Mouse (Mus musculus) MEL (cell line): Measurements from ENCODE around the gene Asdurf. TPM values are rescaled to one million over a fixed set of nuclear protein-coding genes. Genes with fewer than 3 reads are reported as not detected.
A peak's percentile ranks its signal among the peaks of the same experiment; 100 is the strongest.

Experiments used
- DNase-seq: peaks from one replicate; pipeline ENCODE4 v3.0.0; 2011; ENCODE audit warnings: low read depth, low spot score
- H3K27ac ChIP-seq: 2 replicates; pipeline ENCODE4 v1.5.1; 2012; ENCODE audit warnings: low read depth, mild to moderate bottlenecking, control low read depth, low read length, moderate library complexity; ENCODE audit not compliant: control insufficient read depth
- H3K27me3 ChIP-seq, 2 experiments: fragments of 150-350 bp in 1 of 2; sonication (generic) in 1 of 2; 2 replicates each; pipeline ENCODE4 v1.6.1; 2012; ENCODE audit warnings: low read length in 2 of 2, mild to moderate bottlenecking in 2 of 2, improper control_type of control experiment in 1 of 2, moderate library complexity in 1 of 2; ENCODE audit not compliant: insufficient read depth in 2 of 2, control insufficient read depth in 1 of 2
- H3K36me3 ChIP-seq, 2 experiments: 2 replicates each; pipeline ENCODE4 v1.6.1; 2012 to 2014; ENCODE audit warnings: low read length in 2 of 2, improper control_type of control experiment in 1 of 2, inconsistent platforms in 1 of 2, mild to moderate bottlenecking in 1 of 2; ENCODE audit not compliant: insufficient read depth in 2 of 2, control insufficient read depth in 1 of 2
- H3K4me1 ChIP-seq, 2 experiments: fragments of 150-350 bp in 1 of 2; sonication (generic) in 1 of 2; 2 replicates each; pipeline ENCODE4 v1.6.1; 2012; ENCODE audit warnings: low read length in 2 of 2, improper control_type of control experiment in 1 of 2, mild to moderate bottlenecking in 1 of 2; ENCODE audit not compliant: insufficient read depth in 2 of 2, control insufficient read depth in 1 of 2
- H3K4me3 ChIP-seq, 2 experiments: fragments of 150-350 bp in 1 of 2; sonication (generic) in 1 of 2; 2 replicates each; pipeline ENCODE4 v1.5.1; 2012; ENCODE audit warnings: low read depth in 2 of 2, low read length in 2 of 2, mild to moderate bottlenecking in 2 of 2, moderate library complexity in 2 of 2, control low read depth in 1 of 2, improper control_type of control experiment in 1 of 2; ENCODE audit not compliant: control insufficient read depth in 1 of 2, insufficient read depth in 1 of 2
- H3K79me2 ChIP-seq: 2 replicates; pipeline ENCODE4 v1.6.1; 2012; ENCODE audit warnings: mild to moderate bottlenecking, low read length, moderate library complexity; ENCODE audit not compliant: control insufficient read depth, poor library complexity, insufficient read depth
- H3K9ac ChIP-seq: 2 replicates; pipeline ENCODE4 v1.6.1; 2012; ENCODE audit warnings: low read depth, mild to moderate bottlenecking, control low read depth, low read length, moderate library complexity; ENCODE audit not compliant: control insufficient read depth, poor library complexity, severe bottlenecking
- H3K9me3 ChIP-seq: fragments of 150-350 bp; sonication (generic); replicated peaks from 2 replicates; pipeline ENCODE4 v1.6.1; 2012; ENCODE audit warnings: mild to moderate bottlenecking, low read length, improper control_type of control experiment, moderate library complexity; ENCODE audit not compliant: insufficient read depth
- BHLHE40 ChIP-seq: IDR thresholded peaks from 2 replicates; pipeline ENCODE4 v1.6.1; 2012; ENCODE audit warnings: low read depth, mild to moderate bottlenecking, inconsistent platforms, low read length, improper control_type of control experiment, borderline replicate concordance
- CHD1 ChIP-seq: IDR thresholded peaks from 2 replicates; pipeline ENCODE4 v1.6.1; 2012; ENCODE audit warnings: low read depth, mild to moderate bottlenecking, inconsistent platforms, low read length, improper control_type of control experiment
- CHD2 ChIP-seq: IDR thresholded peaks from 2 replicates; pipeline ENCODE4 v1.6.1; 2011; ENCODE audit warnings: low read length, improper control_type of control experiment
- CTCF ChIP-seq, 3 experiments: IDR thresholded peaks in 2 of 3; conservative IDR thresholded peaks in 1 of 3; 2 replicates each; pipeline ENCODE4 v1.5.1; 2011 to 2012; ENCODE audit warnings: low read length in 3 of 3, low read depth in 2 of 3, mild to moderate bottlenecking in 2 of 3, improper control_type of control experiment in 1 of 3, inconsistent platforms in 1 of 3, mixed read lengths in 1 of 3, moderate library complexity in 1 of 3; ENCODE audit not compliant: control insufficient read depth in 1 of 3, insufficient read depth in 1 of 3, poor library complexity in 1 of 3, severe bottlenecking in 1 of 3
- E2F4 ChIP-seq: IDR thresholded peaks from 2 replicates; pipeline ENCODE4 v1.6.1; 2011; ENCODE audit warnings: low read depth, low read length, improper control_type of control experiment, borderline replicate concordance
- ELF1 ChIP-seq: IDR thresholded peaks from 2 replicates; pipeline ENCODE4 v1.6.1; 2014; ENCODE audit warnings: low read depth, mild to moderate bottlenecking, inconsistent platforms, low read length, improper control_type of control experiment, moderate library complexity
- ETS1 ChIP-seq: IDR thresholded peaks from 2 replicates; pipeline ENCODE4 v1.6.1; 2012; ENCODE audit warnings: low read depth, mild to moderate bottlenecking, inconsistent platforms, low read length, improper control_type of control experiment, moderate library complexity
- GABPA ChIP-seq: IDR thresholded peaks from 2 replicates; pipeline ENCODE4 v1.6.1; 2012; ENCODE audit warnings: low read depth, mild to moderate bottlenecking, inconsistent platforms, low read length, improper control_type of control experiment, moderate library complexity
- GATA1 ChIP-seq: IDR thresholded peaks from 2 replicates; pipeline ENCODE4 v1.6.1; 2011; ENCODE audit warnings: low read depth, low read length, improper control_type of control experiment
- HCFC1 ChIP-seq: IDR thresholded peaks from 2 replicates; pipeline ENCODE4 v1.6.1; 2012; ENCODE audit warnings: low read depth, mild to moderate bottlenecking, inconsistent platforms, low read length, improper control_type of control experiment, moderate library complexity
- MAFK ChIP-seq: IDR thresholded peaks from 2 replicates; pipeline ENCODE4 v1.6.1; 2011; ENCODE audit warnings: low read depth, mild to moderate bottlenecking, low read length, improper control_type of control experiment, borderline replicate concordance
- MAX ChIP-seq: IDR thresholded peaks from 2 replicates; pipeline ENCODE4 v1.6.1; 2011; ENCODE audit warnings: low read length, improper control_type of control experiment
- MAZ ChIP-seq: IDR thresholded peaks from 2 replicates; pipeline ENCODE4 v1.6.1; 2012; ENCODE audit warnings: low read depth, mild to moderate bottlenecking, inconsistent platforms, low read length, improper control_type of control experiment
- MEF2A ChIP-seq: IDR thresholded peaks from 2 replicates; pipeline ENCODE4 v1.6.1; 2014; ENCODE audit warnings: low read depth, mild to moderate bottlenecking, inconsistent platforms, low read length, improper control_type of control experiment; ENCODE audit not compliant: poor library complexity, insufficient replicate concordance, severe bottlenecking; ENCODE audit errors: extremely low read depth
- MXI1 ChIP-seq: IDR thresholded peaks from 2 replicates; pipeline ENCODE4 v1.6.1; 2011; ENCODE audit warnings: mild to moderate bottlenecking, low read depth, low read length, improper control_type of control experiment
- MYB ChIP-seq: IDR thresholded peaks from 2 replicates; pipeline ENCODE4 v1.6.1; 2011; ENCODE audit warnings: mild to moderate bottlenecking, low read depth, low read length, improper control_type of control experiment
- MYC ChIP-seq: IDR thresholded peaks from 2 replicates; pipeline ENCODE4 v1.6.1; 2011; ENCODE audit warnings: low read depth, mild to moderate bottlenecking, low read length, improper control_type of control experiment, moderate library complexity
- NELFE ChIP-seq: IDR thresholded peaks from 2 replicates; pipeline ENCODE4 v1.6.1; 2011; ENCODE audit warnings: low read depth, low read length, improper control_type of control experiment
- NRF1 ChIP-seq: IDR thresholded peaks from 2 replicates; pipeline ENCODE4 v1.6.1; 2014; ENCODE audit warnings: low read depth, mild to moderate bottlenecking, inconsistent platforms, low read length, improper control_type of control experiment, moderate library complexity; ENCODE audit not compliant: poor library complexity, insufficient read depth, severe bottlenecking
- POLR2A ChIP-seq, 2 experiments: IDR thresholded peaks; 2 replicates each; pipeline ENCODE4 v1.6.1; 2011 to 2012; ENCODE audit warnings: low read length in 2 of 2, mild to moderate bottlenecking in 2 of 2, control low read depth in 1 of 2, improper control_type of control experiment in 1 of 2, low read depth in 1 of 2, moderate library complexity in 1 of 2; ENCODE audit not compliant: control insufficient read depth in 1 of 2, insufficient read depth in 1 of 2, poor library complexity in 1 of 2
- POLR2AphosphoS2 ChIP-seq: IDR thresholded peaks from 2 replicates; pipeline ENCODE4 v1.6.1; 2011; ENCODE audit warnings: low read length, improper control_type of control experiment
- RAD21 ChIP-seq: IDR thresholded peaks from 2 replicates; pipeline ENCODE4 v1.6.1; 2011; ENCODE audit warnings: mild to moderate bottlenecking, low read depth, low read length, improper control_type of control experiment
- RCOR1 ChIP-seq: IDR thresholded peaks from 2 replicates; pipeline ENCODE4 v1.6.1; 2012; ENCODE audit warnings: low read depth, mild to moderate bottlenecking, inconsistent platforms, low read length, improper control_type of control experiment
- SMC3 ChIP-seq: IDR thresholded peaks from 2 replicates; pipeline ENCODE4 v1.6.1; 2011; ENCODE audit warnings: low read depth, low read length, improper control_type of control experiment
- TBP ChIP-seq: IDR thresholded peaks from 2 replicates; pipeline ENCODE4 v1.8.0; 2011; ENCODE audit warnings: low read depth, low read length, improper control_type of control experiment
- TCF12 ChIP-seq: IDR thresholded peaks from 2 replicates; pipeline ENCODE4 v1.6.1; 2014; ENCODE audit warnings: low read depth, mild to moderate bottlenecking, inconsistent platforms, low read length, improper control_type of control experiment, moderate library complexity
- UBTF ChIP-seq: IDR thresholded peaks from 2 replicates; pipeline ENCODE4 v1.6.1; 2012; ENCODE audit warnings: low read depth, mild to moderate bottlenecking, inconsistent platforms, low read length, improper control_type of control experiment, moderate library complexity, borderline replicate concordance; ENCODE audit not compliant: insufficient read depth
- USF1 ChIP-seq: IDR thresholded peaks from 2 replicates; pipeline ENCODE4 v1.6.1; 2014; ENCODE audit warnings: low read depth, mild to moderate bottlenecking, inconsistent platforms, low read length, improper control_type of control experiment, moderate library complexity
- USF2 ChIP-seq, 2 experiments: IDR thresholded peaks; 2 replicates each; pipeline ENCODE4 v1.6.1; 2011 to 2012; ENCODE audit warnings: improper control_type of control experiment in 2 of 2, low read length in 2 of 2, borderline replicate concordance in 1 of 2, inconsistent platforms in 1 of 2, low read depth in 1 of 2, mild to moderate bottlenecking in 1 of 2; ENCODE audit not compliant: insufficient read depth in 1 of 2
- ZC3H11A ChIP-seq: IDR thresholded peaks from 2 replicates; pipeline ENCODE4 v1.6.1; 2012; ENCODE audit warnings: low read depth, mild to moderate bottlenecking, inconsistent platforms, low read length, improper control_type of control experiment
- ZMIZ1 ChIP-seq: IDR thresholded peaks from 2 replicates; pipeline ENCODE4 v1.6.1; 2012; ENCODE audit warnings: low read depth, mild to moderate bottlenecking, inconsistent platforms, low read length, improper control_type of control experiment, moderate library complexity
- ZNF384 ChIP-seq: IDR thresholded peaks from 2 replicates; pipeline ENCODE4 v1.6.1; 2012; ENCODE audit warnings: low read depth, mild to moderate bottlenecking, inconsistent platforms, low read length, improper control_type of control experiment
- polyA plus RNA-seq, 2 experiments: library from polyadenylated mRNA; stranded (reverse) in 1 of 2; unstranded in 1 of 2; fragments of >175 nt in 1 of 2; fragments of >200 nt in 1 of 2; gene quantifications; 2 replicates each; pipeline versions ENCODE4 v1.2.1 to v1.2.4; 2012; ENCODE audit warnings: low replicate concordance in 2 of 2, low read depth in 1 of 2; ENCODE audit not compliant: insufficient read length in 2 of 2, insufficient read depth in 1 of 2, missing spikeins in 1 of 2
- total RNA-seq: library from RNA; depleted of rRNA; stranded (reverse); fragments of 300-350 nt; gene quantifications from 2 replicates; pipeline ENCODE4 v1.2.3, GENCODE M21; 2012; rRNA removed

The Asdurf gene
- total RNA-seq (not detected in 2 replicates), polyA plus RNA-seq (not detected)

DNA sequence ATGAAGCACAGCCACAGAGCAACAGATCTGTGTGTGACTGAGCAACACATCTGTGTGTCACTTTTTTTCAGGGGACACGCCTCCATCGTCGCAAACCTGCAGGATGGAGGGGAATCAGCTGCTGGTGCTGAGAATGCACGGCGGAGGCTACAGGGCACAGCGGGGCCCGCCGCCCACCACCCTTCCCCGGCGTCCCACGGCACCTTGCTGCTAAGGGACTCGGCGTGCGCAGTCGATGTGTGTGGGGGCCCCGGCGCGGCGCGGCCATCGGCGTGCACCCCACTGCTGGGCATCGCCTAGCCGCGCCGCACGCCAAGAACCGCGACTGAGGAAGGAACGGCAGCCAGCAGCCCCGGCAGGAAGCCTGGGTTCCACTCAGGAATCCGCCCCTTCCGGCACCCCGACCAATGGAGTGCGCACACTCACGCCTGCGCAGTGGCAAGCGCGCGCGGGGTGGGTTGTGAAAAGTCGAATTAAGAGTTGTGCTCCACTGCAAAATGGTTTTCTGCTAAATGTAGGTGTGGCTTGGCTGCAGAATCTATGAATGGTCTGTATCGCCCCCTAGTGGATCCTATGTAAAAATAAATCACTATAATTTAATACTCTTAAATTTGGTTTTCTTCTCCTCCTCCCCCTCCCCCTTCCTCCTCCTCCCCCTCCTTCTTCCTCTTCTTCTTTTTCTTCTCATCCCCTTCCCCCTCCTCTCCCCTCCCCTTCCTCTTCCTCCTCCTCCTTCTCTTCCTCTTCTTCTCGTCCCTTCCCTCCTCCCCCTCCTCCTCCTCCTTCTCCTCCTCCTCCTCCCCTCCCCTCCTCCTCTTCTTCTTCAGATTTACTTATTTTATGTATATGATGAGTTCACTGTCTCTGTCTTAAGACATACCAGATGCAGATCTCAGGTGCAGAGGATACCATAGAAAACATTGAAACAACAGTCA, at the start of gene Asdurf, which contains the start of the genes Gm28551 and Asnsd1:
Gene Asdurf, minus strand, starts transcription at position 293 of the 935 bp plus-strand sequence.
Gene Gm28551, minus strand, starts transcription at position 341 of the 935 bp plus-strand sequence.
Gene Asnsd1, minus strand, starts transcription at position 426 of the 935 bp plus-strand sequence.
- peak within 1 kb of the TSS; percentile 65 to 68 for H3K4me3 ChIP-seq
- H3K4me1 ChIP-seq: no peaks in the 10 kb centered on the region; a peak in 1 of 4 replicates
- peaks cover 5 to 9% of the 10 kb centered on the region in 2 experiments; a peak in 3 of 4 replicates for H3K36me3 ChIP-seq
- H3K9ac ChIP-seq: peak within 1 kb of the TSS; percentile 81
- no peaks in the 10 kb centered on the region for H3K27me3 ChIP-seq
- no peaks in the 10 kb centered on the region for H3K9me3 ChIP-seq
- H3K79me2 ChIP-seq: peaks cover 7% of the 10 kb centered on the region; the same call in 1 of the 2 replicates
- peak; percentile 97 for DNase-seq
- no peak for TF ChIP-seq ZNF384
- no peak for TF ChIP-seq CHD2
- peak; percentile 81 for TF ChIP-seq ZMIZ1
- peak; percentile 70; the same call in 1 of the 2 replicates for TF ChIP-seq TBP
- TF ChIP-seq MEF2A: no peak
- peak; percentile 93 for TF ChIP-seq NELFE
- TF ChIP-seq NRF1: peak; percentile 98
- TF ChIP-seq POLR2A (IDR thresholded peaks at IDR 0.05; ENCODE audit: control insufficient read depth in 1 of 2, insufficient read depth in 1 of 2, low read depth in 1 of 2, low read length in 2 of 2, poor library complexity in 1 of 2): peak; percentile 81 to 93
- peak in 2 of 3 experiments; percentile 16 to 76; a peak in 2 of 6 replicates for TF ChIP-seq CTCF (IDR thresholded peaks at IDR 0.05 in 2 of 3, conservative IDR thresholded peaks at IDR 0.05 in 1 of 3; ENCODE audit: control insufficient read depth in 1 of 3, insufficient read depth in 1 of 3, low read depth in 2 of 3, low read length in 3 of 3, poor library complexity in 1 of 3, severe bottlenecking in 1 of 3)
- TF ChIP-seq MAX: no peak
- peak; percentile 81 for TF ChIP-seq HCFC1
- peak; percentile 73 for TF ChIP-seq SMC3
- TF ChIP-seq MXI1: no peak; the same call in 1 of the 2 replicates
- TF ChIP-seq TCF12: peak; percentile 41; the same call in 1 of the 2 replicates
- no peak for TF ChIP-seq BHLHE40
- TF ChIP-seq ELF1: peak; percentile 79
- no peak for TF ChIP-seq RCOR1
- TF ChIP-seq MYB: no peak
- TF ChIP-seq MAZ: peak; percentile 78; the same call in 1 of the 2 replicates
- TF ChIP-seq GABPA: no peak
- no peak for TF ChIP-seq CHD1
- TF ChIP-seq GATA1: no peak
- TF ChIP-seq MYC: peak; percentile 65; the same call in 1 of the 2 replicates
- peak; percentile 80 for TF ChIP-seq ZC3H11A
- TF ChIP-seq POLR2AphosphoS2: peak; percentile 64; the same call in 1 of the 2 replicates
- TF ChIP-seq MAFK: no peak
- TF ChIP-seq USF2 (IDR thresholded peaks at IDR 0.05; ENCODE audit: borderline replicate concordance in 1 of 2, insufficient read depth in 1 of 2, low read depth in 1 of 2, low read length in 2 of 2): no peak
- TF ChIP-seq E2F4: peak; percentile 81; the same call in 1 of the 2 replicates
- TF ChIP-seq USF1: no peak
- TF ChIP-seq RAD21: peak; percentile 90
- no peak for TF ChIP-seq ETS1
- no peak for TF ChIP-seq UBTF
- H3K27ac ChIP-seq: peak within 1 kb of the TSS; percentile 26
